Mouse (Mus musculus) liver, adult (tissue): ENCODE measurements around the gene Gas1.

ENCODE experiments used
- GATA4 ChIP-seq: IDR thresholded peaks from 2 replicates; pipeline ENCODE4 v1.6.1; 2014; ENCODE audit warnings: mild to moderate bottlenecking, low read length; ENCODE audit not compliant: insufficient replicate concordance

Gene Gas1

DNA sequence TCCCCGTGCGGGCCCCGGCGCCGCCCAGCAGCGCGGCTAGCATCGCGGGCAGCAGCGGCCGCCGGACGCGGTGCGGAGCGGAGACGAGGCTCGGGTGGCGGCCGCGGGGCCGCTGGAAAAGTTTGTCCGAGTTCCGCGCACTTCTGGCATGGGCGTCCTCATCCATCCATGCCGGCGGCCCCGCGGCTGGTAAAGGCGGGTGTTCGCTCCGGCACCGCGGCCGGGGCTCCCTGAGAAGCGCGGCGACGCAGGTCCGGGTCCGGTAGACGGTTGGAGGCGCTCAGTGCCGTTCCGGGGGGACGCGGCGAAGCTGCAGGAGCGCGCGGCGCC is 424 bp downstream of the Gas1 start:
- no peak for TF ChIP-seq GATA4

DNA sequence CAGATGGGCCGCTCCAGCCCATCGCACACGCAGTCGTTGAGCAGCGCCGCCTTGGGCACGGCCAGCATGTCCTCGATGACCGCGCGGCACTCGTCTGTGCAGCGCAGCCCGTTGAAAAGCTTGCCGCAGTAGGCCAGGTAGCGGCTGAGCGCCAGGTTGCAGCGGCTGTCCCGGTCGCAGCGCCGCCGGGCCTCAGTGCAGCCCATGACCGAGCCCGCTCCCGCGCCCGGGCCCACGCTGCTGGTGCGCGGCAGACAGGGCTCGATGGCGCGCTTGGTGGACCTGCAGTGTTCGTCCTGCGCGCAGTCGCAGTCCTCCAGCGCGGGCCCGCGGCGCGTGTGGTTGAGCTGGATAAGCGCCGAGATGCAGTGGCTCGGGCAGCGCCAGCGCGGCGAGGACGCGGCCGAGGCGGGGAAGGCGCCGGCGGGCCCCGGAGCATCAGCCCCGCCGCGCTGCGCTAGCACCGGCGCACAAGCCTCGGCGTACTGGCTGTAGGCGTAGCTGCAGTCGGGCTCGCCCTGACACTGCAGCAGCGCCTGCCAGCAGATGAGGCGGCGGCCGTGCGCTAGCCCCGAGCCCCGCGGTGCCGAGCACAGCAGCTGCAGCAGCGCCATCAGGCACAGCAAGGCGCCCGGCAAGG is 909 bp downstream of the Gas1 start:
- TF ChIP-seq GATA4 = no peak

GRCm38 (mm10) chr13:60175490-60176135 is 1.6 kb downstream of the Gas1 start:
- no peak for TF ChIP-seq GATA4

DNA sequence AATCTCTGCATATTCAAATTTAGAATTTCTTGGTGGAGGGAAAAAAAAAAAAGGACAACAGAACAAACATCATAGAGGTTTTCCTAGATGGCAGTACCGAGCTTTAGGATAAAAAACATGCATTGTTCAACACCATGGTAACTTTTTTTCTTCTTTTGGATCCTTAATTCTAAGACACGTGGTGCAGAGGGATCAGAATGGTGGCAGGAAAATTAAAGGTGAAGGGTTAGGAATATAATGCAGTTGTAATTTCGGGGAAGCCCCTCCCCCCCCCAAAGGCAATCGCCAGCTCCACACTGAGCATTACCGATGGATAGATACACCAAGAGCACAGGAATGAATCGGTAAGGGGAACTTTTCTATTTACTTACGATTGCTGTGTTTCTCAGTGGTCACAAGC is 2.2 kb downstream of the Gas1 start:
- no peak for TF ChIP-seq GATA4

DNA sequence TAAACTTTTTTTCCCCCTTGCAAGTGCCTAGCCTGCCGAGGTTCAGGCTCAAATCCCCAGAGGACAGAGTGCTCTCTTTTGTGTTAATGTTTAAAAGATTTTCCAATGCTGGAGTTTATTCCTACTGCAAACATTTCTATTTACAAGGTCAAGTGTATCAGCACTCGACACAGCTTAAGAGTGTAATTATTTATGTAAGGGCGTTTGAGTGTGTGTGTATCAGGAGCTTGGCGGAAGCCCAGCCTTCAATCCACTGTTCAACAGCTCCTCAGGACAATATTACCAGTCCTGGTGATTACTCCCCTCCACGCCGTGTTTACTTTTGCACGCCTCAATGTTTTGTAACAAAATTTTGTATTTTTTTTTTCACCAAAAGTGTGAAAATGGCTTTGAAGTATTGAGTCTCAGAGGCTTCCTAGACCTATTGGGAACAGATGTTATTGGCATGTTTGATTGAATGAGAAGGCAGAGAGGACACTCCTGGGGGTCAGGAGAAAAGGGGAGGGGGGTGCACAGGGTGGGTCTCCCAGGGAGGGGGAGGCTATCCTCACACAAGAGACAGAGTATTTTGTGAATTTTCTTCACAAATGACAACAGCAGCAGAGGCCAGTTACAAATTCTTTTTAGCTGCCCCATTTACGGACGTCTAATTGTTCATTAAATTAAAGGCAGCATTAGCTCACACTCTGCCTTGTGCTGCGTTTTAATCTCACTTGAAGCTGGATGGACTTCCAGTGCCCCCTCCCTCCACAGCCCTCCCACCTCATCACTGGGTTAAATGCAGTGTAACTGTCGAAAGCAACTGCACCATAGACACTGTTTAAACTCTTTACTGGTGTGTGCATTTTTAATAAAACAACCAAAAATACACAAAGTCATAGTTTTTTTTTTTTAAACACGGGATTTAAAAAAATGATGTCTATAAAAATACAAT is 3.3 kb downstream of the Gas1 start:
- TF ChIP-seq GATA4 = 0 out of 2 replicates have a peak, but pooled peaks have one; percentile 41

- no peak for TF ChIP-seq GATA4
Measured at GRCm38 (mm10) chr13:60173186-60173585, 4.0 kb downstream of the Gas1 start.

DNA sequence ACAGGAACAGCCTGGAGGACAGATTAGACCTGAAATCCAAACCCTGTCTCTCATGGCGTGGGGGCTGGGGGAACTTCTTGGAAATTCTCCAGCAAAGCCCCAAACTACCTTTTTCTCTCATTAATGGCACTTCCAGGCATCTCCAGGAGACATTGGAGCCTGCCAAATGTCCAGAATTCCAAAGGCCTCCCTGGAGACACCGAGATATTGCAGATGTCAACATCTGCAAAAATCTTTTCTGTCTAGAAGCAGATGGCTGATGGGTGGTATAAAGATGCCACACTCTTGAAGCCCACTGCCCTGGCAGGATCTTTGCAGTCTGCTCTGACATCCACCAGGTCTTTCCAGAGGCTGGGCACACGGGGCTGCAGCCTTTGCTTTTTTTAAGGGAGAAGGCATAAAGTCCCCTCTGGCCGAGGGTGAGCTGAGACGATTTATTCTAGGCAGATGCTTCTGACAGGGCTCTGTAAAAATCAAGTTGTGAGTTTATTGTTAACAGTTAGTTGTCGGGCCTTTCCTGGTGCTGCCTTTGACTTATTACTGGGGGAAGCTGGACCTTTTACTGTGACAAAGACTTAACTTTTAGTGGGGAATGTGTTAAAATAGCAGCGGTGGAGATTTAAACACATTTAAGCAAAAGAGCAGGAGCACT is 4.7 kb downstream of the Gas1 start:
- no peak for TF ChIP-seq GATA4

DNA sequence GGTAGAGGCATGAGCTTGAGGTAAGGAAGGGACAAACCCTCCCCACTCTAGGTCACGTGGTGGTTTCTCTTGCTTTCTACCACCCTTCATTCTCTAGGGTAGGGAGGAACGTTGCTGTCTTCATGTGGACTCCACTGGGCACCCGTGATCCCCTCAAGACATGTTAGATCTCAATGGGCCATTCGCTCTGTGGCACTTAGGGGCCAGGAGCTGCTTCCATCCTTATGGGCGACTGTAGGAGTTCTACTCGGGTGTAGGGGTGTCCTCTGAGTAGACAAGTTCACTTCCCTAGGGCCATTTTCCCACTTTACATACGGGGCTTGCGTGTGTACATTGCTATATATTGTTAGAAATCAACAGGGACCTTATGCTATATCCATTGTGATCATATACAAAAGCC is 5.4 kb downstream of the Gas1 start:
- no peak for TF ChIP-seq GATA4

DNA sequence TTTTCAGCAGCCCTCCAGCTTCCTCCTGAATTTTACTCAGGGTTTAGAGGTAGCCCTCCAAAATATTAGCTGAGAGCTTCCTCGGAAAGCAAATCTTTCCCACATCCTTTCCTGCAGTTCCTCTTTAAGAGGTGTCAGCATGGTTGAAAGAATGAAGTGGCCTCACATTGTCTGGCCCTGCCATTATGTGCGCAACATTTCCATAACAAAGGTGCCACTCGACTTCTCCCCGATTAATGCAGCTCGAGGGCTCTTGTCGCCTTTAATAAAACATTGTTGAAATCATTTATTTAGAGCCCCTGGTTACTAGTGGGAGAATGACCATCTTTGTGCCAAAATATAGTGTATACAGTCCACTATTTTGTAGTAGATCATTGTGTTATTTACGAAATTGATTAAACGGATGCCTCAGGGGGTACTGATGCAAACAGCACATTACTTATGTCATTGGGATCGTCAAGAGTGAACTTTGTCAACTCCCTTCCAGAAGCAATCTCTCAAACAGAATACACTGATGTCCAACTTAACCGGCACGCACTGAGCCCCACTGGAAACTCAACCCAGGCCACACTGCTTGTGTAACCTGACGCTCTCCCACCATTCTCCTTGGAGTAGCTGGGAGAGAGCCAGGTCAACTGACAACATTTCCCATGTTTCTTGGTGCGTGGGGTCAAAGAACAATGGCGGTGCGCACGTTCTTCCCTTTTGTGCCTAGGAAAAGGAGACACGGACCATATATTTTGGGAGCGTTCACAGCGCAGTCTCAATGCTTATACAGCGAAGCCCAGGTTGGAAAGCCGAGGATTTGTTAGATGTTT is 6.1 kb downstream of the Gas1 start:
- TF ChIP-seq GATA4 = no peak

- no peak for TF ChIP-seq GATA4
Measured at GRCm38 (mm10) chr13:60169026-60169425, 8.1 kb downstream of the Gas1 start.

DNA sequence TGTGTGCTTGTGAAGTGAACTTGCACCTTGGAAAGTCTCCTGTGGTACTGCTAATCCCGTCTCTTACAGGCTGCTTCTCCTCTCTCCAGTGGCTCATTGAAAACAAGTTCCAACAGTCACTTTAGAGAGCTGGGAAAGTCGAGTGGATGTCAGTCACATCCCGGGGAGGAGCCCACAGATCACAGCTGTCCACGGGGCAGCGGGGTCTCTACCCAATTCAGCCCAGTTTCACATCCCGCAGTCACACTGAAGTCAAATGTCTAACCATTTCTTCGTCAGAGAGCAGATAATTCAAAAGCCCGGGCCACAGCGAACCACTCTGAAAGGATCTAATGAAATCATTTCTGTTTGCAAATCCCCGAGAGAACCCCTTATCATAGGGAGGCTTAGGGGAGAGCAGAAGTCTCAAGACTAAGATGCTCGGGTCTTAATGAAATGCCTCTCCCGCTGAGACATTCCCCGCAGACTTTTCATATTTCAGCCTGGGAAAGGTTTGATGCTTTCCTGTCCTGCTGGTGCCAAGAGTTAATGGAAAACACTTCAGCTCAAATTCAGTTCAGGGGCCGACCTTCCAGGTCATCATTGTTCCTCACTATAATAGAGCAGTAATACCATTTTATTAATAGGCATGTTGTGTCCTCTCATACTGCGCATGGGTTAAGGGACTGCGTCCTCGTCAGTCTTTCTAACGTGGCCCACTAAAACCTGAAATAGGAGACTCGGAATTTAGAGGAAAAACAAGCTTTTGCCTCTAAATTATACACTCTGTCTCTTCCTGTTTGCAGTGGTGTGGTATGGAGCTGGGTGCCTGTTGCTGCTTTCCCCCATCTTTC is 20.7 kb downstream of the Gas1 start:
- no peak for TF ChIP-seq GATA4

DNA sequence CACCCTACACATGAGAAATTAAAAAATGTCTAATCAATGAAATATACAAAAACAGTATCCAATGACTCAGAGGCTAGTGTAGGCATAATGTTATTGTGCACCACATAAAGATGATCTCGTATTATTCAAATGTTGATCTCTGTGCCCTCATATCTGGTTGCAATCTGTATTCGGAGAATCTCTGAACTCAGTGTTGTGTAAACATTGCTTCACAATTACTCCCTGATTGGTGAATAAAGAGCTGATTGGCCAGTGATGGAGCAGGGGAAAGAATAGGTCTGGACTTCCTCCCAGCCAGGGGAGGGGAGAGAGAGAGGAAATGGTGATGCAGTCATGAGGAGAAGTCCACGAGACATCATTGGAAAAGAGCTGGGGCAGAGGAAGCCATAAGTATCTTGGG is 23.0 kb downstream of the Gas1 start:
- TF ChIP-seq GATA4 = peak; percentile 83

DNA sequence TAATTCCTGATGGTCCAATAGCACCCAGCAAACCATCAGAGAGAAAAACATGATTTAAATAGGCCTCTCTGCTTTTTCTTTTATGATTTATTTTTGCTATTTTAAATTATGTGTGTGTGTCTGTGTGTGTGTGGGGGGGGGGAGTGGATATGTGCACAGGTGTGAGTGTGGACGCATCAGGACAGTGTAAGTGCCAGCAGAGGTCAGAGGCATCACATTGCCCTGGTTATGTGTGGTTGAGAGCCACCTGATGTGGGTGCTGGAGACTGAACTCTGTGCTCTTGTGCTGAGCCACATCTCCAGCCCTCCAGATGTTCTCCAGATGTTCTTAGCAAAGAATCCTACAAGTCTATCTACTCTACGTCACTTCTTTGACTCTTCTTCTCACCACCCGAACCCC is 28.9 kb downstream of the Gas1 start:
- no peak for TF ChIP-seq GATA4

DNA sequence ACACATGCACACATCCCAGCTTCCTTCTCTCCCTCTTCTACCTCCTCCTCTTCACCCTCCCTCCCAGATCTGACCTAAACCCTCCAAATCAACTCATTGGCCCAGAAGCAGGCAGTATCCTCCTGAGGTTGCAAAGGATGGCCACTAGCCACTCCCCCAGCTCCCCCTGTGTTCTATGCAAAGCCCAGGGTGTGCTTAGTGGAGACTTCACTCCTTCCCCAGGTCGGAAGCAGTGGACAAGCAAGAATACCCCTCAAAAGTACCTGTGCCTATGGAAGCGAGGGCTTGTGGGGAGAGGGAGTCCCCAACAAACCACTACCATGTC is 29.3 kb downstream of the Gas1 start:
- TF ChIP-seq GATA4 = no peak
